Mouse (Mus musculus): ENCODE measurements around the gene Tshz2. TPM values are rescaled to one million over a fixed set of nuclear protein-coding genes. Genes with fewer than 3 reads are reported as not detected.

Tshz2 gene
- polyA plus RNA-seq, 1 experiment from 2014 or later, result 8.4 TPM

Other genes starting within 250 kb of the Tshz2 start
- gene Gm11011, start 45.3 kb upstream of the Tshz2 start, polyA plus RNA-seq (2016; fragmentation: Nextera tagmentation; extraction: Ambion mirVana), result not detected in 2 replicates

All from forebrain, embryonic 12.5 days (tissue).